Mouse (Mus musculus) ovary, postnatal 36 days (tissue): ENCODE measurements around the gene Gga3.

ENCODE experiments used
- DNase-seq: peaks from one replicate; pipeline ENCODE4 v3.0.0; 2022; ENCODE audit warnings: low spot score, mixed read lengths

Gga3 gene

DNA sequence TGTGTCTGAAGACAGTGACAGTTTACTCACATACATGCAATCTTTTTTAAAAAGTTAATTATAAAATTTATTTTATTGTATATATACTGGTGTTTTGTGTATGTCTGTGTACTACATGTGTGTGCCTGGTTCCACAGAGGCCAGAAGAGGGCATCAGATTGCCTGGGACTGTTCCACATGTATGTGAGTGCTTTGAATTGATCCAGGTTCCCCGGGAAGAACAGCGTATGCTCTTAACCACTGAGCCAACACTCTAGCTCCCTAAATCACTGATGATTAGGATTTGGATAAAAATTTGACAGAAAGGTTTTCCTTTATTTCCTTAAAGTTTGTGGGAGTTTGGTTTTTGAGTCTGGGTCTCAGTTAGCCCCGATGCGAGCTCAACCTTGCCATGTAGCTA, 40.4 kb downstream of the Gga3 start:
- no peak for DNase-seq

DNA sequence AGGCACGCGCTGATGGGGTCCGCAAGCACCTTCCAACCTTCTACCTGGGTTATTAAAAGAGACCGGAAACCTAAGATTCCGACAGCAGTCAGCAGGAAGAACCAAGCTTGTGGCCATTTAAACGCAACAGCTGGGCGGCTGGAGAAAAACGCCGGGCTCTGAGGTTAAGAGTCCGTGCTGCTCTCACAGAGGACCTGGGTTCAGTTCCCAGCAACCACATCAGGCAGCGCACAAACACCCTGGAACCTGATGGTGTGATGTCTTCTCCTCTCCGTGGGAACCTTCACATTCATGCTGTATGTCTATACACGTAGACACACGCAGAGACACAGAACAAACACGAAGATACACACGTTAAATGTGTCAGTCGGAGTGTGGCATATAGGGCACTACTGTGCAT, 48.1 kb downstream of the Gga3 start:
- no peak for DNase-seq

DNA sequence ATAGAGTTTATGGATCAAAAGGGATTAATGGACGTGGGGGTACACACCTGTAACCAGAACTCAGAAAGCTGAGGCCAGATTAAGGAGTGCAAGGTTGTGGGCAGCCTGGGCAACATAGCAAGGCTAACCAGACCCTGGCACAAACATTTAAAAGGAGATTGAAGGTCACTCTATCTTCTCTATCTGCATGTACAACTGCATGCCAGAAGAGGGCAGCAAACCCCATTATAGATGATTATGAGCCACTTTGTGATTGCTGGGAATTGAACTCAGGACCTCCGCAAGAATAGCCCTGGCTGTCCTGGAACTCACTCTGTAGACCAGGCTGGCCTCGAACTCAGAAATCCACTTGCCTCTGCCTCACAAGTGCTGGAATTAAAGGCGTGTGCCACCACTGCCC, 51.1 kb downstream of the Gga3 start:
- no peak for DNase-seq

DNA sequence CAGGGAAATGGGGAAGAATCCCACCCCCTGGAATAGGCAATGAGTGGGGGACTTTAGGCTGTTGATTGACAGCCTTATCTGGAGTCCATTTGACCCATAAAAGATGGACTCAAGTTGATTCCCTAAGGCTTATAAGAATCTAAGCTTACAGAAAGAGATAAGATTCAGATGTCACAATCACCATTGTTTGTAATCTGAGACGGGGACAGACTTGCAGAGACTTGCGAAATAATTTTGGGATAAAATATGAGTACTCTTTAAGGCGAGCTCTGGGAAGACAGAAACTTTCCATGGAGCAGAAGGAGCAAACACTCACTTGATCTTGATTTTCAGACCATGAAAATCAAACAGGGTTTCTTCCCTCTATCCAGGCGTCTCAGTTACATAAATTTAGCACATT, 60.3 kb downstream of the Gga3 start:
- no peak for DNase-seq

DNA sequence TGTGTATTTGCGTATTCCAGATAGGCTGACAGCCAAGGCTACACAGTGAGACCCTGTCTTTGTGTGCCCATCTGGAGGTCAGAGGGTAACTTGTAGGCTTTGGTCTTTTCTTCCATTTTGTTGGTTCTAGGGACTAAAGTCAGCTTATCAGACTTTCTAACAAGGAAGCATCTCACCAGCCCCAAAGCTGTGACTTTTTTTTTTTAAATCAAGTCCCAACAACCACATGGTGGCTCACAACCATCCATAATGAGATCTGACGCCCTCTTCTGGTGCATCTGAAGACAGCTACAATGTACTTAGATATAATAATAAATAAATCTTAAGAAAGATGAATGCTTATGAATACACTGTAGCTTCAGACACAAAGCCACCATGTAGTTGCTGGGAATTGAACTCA, 65.8 kb downstream of the Gga3 start:
- DNase-seq: no peak

GRCm38 (mm10) chr11:115536856-115537568, 66.8 kb downstream of the Gga3 start:
- DNase-seq: no peak

DNA sequence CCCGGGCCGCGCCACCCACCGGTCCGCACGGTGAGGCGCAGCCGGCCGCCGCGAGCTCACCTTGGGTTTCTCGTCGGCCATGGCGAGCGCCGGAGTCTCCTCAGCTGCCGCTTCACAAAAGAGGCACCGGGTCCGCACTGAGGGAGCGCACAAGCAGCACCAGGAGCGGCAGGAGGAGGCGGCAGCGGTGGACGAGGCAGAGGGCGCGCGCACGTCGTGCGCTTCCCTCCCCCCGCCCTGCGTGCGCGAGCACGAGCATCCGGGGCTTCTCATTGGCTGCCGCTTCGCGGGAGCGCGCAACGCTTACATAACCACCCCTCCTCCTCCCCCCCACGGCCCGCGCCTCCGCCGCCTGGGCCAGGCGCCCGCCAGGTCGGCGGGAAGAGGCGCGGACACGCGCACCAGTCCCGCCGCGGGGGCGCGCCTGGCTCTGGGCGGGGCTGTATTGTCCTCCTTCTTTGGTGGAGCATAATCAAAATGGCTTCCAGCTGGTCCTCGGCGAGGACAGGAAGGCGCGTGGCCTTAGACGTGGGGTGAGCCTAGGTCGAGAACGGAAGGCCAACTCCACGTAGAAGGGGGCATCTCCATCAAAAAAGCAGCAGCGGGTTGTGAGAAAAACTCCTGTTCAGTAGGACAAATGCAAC, 67.7 kb downstream of the Gga3 start, which contains the start of gene Sumo2:
Sumo2 (minus strand) TSS at position 239 of the 644 bp plus-strand sequence.
- DNase-seq: peak; percentile 99

DNA sequence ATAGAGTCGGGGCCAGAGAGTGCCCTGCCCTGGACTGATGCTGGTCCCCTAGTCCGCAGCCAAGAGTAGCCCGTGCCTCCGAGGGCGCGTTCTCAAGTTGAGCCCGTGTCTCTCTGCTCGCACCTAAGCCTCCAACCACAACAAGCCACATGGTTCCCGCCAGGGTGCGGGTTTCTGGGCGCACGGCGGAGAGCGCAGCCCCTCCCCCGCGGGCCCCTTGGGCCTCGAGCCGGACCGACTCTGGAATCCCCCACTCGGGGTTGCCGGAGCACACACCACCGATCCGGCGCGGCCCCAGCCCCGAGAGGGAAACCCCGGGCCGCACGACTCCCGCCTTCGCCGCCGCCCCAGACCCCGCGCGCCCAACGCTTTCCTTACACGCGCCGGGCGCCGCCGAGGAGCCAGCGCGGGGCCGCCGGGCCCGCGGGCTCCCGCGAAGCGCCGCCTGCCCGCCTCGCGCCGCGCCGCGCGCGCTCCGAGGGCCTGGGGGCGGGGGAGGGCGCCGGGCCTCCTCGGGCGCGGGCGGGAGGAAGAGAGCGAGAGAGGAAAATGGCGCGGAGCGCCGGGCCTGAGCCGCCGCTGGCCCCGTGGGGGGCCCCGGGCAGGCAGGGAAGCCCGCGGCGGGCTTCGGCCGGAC, 68.3 kb downstream of the Gga3 start:
- peak; percentile 76 for DNase-seq

DNA sequence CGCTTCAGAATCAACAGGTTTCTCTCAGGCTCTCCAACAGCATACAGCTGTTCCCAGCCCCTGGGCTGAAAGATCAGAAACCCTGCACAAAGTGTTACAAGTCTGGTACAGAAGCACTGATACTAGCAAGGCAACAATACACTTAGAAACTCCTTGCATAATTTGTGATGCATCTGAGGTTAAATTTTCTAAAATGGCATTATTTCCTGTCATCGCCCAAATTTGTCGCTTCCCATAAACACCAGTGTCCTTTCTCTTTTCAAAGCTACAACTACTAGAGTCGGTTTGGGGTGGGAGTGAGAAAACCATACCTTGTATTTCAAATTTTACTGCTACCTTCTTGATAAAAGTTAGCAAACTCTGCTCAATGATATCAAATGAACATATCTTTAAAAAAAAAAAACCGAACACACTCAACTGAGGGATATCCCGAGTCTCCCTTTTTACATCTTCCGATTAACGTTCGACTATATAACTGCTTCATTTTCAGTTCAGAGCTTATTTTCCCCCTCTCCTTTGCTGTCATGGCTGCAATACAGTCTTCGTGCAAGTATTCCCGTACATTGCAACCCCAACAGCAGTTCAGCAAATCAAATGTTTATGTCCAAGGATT, 69.0 kb downstream of the Gga3 start:
- DNase-seq: no peak
